Mouse (Mus musculus) left cerebral cortex, postnatal 36 days (tissue): Measurements from ENCODE around the gene Ptprg. TPM values are rescaled to one million over a fixed set of nuclear protein-coding genes. Genes with fewer than 3 reads are reported as not detected.
"Not testable (repeated sequence)": the region's sequence is repeated elsewhere in the genome, so short reads cannot be mapped to it uniquely, and the experiment has no call there.

Experiments
- DNase-seq, 2 experiments: peaks; one replicate each; pipeline ENCODE4 v3.0.0; 2021 to 2022; ENCODE audit warnings: low spot score in 2 of 2, mixed read lengths in 1 of 2
- intact Hi-C: fragments of 180-260 bp; cut with DNase I; formaldehyde crosslinking; loops from one replicate; pipeline ENCODE4 v1.15.1; 2025
- total RNA-seq, 2 experiments: library from RNA; stranded (reverse); gene quantifications; 2 replicates each; pipeline ENCODE4 v1.2.3; 2021

Ptprg gene
- total RNA-seq, 2 experiments from 2014 or later: 95.1 to 108 TPM

DNA sequence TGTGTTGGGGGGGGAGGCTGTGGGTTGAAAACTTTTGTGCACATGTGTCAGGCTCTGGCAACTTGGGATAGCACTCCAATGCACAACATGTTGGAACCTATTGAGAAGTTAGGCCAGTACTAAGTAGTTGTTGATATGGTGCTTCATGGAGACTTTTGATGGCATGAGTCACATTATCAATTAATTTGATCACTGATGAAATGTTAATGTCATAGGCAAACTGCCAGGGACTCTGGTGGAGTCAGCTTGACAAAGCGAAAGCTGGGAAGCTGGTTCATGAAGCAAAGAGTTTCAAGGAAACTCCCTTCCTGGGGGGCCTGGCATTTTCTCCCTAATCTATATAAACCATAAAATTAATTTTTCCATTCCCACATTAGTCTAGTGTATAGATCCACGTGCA is 508.0 kb downstream of the Ptprg start:
- DNase-seq, intact Hi-C loops: not testable (repeated sequence)

DNA sequence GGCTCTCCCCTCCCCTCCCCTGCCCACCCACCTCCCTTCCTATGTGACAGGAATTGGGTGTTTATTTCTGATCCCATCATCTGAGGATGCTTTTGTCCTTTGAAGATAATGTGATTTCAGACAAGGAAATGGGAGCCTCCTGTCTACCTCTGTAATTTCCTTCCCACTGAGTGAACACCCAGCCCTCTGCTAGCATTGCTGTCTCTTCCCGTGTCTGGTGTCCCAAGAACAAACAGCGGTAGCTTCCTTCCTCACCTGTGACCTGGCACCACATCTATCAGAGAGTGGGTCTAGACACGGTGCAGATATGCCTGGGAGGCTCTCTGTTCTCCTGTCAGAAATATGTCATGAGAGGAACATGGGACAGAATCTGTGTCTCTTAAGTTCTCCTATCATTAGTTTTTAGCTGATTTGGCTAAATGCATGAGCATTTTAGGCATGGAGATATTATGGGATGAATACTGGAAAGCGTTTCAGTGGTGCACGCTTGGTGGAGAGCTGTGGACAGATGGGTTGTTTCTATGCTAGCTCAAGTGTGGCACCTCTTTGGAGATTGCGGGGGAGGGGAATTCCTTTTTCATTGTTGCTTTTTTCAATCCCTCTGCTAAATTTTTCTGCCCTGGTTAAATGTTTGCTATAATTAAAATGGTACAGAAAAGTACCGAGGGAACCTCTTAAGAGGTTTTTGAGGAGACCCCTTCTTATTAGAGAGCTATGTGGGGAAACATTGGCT is 509.5 kb downstream of the Ptprg start:
- intact Hi-C loops: no loop called here
- no peak for DNase-seq

DNA sequence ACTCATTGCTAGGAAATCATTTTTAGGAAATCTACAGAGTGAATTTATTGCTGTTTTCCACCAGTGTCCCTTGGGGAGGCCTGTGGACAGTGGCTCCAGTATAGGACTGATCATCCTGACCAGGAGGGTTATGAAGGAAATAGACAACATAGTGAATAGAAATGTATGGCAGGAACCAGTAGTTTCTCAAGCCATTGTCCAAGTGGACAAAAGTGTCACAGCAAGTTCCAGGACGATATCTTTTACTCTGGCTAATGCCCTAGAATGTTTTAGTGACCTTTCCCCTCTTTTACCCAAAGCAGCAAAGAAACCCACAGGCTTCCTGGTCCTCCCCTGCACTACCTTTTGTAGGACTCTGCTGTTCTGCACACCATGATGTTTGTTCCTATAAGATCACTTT is 511.7 kb downstream of the Ptprg start:
- intact Hi-C loops: no loop called here
- DNase-seq: no peak

DNA sequence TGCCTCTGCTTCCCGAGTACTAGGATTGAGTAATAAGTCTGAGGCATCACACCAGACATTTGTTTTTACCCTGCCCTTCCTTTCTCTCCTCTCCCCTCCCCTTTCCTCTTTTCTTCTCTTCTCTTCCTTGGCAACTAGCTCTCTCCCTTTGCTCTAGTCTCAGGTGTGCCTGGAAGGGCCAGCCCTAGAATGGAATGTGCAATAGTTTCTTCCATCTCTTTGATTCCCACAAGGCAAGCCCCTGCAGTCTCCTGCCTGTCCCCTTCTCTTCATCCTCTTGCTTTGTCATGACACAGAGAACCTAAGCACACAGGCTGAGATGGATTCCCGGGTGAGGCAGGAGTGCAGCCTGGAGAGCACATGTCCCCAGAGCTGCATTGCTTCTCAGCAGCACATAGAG is 512.4 kb downstream of the Ptprg start:
- intact Hi-C loops: no loop called here
- no peak for DNase-seq

DNA sequence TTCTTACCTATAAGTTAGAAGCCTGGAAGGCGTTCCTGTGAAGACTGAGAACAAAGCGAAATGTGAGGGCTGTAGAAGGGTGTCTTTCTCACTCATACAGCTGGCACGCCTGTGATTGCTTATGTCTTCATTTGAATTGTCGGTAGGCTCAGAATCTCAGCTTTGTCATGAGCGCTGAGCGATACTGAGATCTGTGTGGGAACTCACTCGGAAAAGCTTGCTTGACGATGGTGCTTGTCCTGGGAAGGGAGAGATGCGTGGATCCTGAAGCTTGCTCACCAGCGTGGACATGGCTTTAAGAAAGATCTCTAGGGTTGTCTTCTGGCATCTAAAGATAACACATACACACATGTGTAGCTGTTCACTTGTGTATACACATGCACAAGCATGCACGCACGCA is 516.4 kb downstream of the Ptprg start:
- no peak for DNase-seq
- intact Hi-C loops: no loop called here

DNA sequence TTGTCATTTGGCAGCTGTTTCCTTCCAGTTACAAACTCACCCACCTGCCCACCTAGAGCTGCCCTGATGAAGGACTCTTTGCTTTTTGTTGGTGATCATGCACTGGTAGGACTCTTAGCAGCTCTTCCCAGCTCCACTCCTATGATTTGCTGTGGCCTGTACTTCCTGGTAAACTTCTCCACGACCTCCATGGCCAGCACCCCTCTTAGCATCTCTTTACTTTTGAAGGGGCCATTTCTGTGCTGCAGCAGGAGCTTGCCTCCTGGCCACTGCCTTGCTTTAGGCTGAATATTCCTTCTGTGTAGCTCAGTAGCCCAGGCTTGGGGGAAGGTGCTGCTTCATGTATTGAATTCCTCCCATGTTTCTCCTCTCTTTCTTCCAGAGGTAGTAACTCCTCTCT is 517.0 kb downstream of the Ptprg start:
- intact Hi-C loops: no loop called here
- DNase-seq: no peak

DNA sequence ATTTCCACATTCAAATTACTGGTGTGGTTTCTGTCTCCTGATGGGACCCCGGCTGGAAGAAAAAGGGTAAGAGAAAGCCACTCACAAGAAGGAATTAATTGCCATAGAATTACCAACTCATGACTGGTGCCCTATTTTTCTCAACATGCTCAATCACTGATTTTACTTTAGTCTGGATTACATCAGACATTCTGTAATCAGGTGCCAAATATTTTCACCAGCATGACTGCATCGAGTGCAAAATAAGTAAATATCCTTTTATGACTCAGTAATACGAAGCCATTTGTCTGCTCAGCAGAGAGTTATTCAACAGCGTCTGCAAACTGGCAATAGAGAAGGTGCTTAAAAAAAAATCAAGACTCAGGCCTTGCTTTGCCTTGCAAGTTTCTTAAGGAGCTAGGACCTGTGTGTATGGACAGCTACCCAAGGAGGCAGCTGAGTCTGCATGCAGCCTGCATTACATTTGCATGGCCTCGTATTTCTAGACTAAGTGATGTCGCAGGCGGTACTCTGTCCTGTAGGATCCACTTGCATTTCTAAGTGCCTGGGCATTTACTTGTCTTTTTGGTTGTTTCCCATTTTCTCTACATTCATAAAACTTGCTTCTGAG is 517.6 kb downstream of the Ptprg start:
- no peak for DNase-seq
- intact Hi-C loops: no loop called here

DNA sequence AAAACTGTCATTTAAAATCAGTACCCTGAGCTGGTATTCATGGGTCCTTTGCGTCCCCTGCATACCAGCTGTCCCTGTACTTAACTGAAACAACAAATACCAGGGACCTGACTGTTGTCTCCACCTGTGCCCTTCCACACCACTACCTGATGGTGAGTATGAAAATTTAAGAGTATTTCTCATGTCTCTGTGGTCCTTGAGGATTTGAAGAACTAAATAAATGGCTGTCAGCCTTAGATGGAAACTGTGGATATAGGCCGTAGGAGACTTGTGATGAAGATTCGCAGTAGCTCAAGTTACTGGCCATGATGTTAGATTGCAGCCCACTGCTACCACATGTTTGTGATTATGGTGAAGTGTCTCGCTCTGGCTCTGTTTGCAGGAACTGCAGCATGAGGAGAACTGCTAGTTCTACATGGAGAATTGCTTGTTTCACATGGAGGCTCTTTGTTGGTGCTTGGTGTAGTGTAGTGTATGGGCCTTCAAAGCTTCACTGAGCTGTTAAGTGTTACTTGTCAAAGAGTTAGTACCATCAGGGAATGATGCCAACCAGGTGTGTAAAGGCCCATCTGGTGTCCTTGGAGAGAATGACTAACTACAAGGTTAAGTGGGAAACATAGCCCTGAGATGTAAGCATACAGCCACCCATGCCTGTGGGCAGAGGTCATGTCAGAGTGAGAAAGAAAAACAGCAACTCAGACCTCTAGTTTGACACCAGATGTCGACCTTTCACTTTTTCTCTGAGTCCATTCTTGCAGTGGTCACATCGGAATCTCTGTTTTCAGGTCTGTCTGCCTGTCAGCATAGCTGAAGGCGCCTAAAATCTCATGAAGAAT is 518.9 kb downstream of the Ptprg start:
- DNase-seq: no peak
- intact Hi-C loops: no loop called here

DNA sequence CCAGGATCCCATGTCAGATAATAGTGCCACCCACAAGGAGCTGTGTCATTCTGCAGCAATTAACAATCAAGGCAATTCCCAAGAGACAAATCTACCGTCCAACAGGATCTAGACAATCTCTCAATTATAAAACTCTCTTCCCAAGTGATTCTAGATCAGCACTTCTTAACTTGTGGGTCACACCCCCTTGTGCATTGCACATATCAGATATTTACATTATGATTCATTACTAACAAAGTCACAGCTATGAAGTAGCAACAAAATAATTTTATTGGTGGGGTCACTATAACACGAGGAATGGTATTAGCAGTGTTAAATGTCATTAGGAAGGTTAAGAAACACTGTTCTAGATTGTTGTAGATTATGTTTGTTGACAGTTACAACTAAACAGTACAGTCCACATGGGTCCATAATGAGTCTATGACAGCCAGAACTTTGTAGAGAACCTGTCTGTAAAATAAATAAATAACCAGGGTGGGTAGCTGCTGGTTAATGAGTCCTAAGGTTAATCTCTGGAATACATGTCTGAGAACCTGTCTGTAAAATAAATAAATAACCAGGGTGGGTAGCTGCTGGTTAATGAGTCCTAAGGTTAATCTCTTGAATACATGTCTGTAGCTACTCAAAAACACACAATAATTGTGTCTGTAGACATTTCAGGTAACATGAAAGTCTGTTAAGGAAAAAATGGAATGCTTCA is 520.2 kb downstream of the Ptprg start:
- no peak for DNase-seq
- intact Hi-C loops: no loop called here

DNA sequence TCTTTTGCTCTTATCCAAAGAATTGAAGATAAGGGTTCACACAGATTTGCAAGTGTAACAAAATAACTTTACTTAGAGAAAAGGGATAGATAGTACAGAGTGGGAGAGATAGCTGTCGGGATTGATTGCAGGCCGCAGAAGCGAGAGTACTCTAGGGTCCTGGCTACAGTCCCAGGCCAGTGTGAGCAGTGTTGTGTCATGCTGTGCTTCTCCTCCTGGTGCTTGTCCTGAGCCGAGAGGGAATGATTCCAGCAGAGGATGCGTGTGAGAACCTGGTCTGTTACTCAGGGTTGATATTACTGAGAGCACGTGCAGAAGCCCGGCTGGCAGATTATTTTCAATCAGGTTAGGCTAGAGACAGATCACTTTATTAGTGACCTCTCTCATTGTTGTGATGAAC is 523.9 kb downstream of the Ptprg start:
- intact Hi-C loops: no loop called here
- DNase-seq: no peak

DNA sequence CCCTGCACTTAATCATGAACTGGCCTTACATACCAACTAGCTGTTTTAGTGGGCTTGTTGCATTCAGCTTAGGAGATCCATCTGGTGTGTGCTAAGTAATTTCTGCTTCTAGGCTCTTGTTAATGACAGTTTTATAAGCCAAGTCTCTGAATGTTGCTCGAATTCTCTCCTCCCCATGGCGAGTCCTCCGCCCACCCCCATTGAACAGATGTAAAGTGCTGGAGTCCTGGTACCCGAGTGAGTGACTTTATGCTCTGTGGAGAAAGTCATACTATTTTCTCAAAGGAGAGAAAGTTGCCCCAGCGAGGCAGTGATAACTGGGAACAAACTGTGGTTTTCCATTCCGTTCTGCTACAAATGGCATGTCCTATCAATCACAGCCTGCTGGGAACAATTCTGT is 525.9 kb downstream of the Ptprg start:
- intact Hi-C loops: no loop called here
- DNase-seq: no peak

DNA sequence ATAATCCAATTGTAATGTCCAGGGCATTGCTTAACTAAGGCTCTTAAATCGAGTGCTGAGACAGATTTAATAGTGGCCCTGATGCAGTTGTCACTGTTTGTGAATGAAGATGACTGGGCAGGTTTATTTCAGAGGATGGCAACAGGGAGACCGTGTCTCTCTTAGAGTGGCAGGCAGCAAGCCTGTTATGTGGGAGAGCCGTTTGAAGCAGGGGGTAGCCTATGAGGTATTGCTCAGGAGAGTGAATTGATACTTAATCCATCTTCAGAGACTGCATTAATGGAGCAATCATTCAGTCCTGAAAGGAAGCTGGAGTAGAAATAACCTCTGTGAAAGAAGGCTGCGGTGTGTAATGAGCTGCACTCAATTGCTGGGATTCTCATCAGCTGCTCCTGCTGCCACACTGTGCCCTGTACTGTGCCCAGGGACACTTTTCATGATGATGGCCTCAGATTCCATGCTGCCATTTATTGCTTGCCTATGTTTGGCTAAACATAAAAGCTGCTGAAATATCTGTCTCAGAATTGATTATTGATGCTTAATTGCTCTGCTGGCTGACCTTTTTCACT is 526.6 kb downstream of the Ptprg start:
- intact Hi-C loops: no loop called here
- DNase-seq: no peak

DNA sequence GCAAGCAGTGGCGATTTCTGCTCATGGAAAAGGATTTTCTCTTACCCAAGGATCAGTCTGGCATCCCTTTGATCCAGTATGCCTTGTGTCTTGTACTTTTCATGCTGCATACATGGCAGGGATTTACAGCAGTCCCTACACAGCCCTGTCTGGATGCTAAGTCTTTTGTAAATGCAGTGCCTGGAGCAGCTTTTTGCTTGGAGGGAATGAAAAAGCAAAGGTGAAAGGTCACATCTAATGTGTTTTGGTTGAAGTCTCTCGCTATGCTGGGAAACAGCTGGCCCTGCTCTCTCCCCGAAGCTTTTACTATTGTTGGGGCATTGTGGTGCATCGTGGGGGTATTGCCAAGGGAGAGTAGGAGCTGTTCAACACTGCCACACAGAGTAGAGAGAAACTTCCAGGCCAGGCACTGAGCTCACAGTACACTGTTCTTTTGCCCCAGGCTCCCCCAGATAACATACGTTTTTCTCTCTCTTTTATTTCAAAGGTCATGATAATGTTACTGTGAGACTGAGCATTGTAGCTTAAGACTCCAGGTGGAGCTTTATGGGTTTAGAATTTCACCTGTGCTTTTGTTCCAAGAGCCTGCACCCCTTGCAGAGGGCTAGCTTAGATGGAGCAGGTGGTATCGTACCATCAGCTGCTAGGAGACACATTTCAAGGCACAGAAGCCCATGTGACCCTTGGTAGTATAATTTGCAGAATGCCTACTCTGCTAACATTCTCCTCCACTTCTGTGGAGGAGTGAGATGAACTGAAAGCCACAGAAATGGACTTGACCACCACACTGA is 529.0 kb downstream of the Ptprg start:
- DNase-seq: no peak
- intact Hi-C loops: no loop called here

DNA sequence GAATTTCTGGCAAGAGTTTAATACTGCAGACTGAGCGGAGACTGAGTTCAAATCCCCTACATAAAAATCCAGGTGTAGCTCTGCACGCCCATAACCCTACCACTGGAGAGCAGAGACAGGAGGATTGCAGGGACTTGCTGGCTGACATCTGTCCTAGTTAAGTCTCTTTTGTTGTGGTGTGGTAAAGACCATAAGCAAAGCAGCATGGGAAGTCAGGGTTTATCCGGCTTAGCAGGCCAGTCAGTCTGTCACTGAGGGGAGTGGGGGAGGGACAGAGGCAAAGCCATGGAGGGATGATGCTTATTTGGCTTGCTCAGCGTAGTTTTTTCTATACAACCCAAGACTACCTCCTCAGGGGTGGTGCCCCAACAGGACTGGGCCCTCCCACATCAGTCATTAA is 530.7 kb downstream of the Ptprg start:
- DNase-seq: no peak
- intact Hi-C loops: no loop called here

DNA sequence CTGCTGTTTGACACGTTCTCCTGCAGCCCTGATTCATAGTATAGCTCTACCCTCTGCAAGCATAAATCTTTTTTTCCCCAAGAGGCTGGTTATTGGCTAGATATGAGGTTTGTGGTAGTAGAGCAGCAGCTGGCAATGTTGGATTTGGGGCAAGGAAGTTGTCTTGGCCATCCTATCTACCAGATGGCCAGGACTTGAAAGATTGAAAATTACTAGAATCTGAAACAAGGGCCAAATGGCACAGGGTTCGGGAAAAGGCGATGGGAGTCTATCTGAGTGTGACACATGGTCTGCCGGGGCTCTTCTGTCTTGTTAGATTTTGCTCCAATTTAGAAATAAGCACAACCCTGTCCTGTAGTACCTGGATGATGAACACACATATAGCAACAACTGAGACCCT is 531.7 kb downstream of the Ptprg start:
- intact Hi-C loops: no loop called here
- DNase-seq: no peak

DNA sequence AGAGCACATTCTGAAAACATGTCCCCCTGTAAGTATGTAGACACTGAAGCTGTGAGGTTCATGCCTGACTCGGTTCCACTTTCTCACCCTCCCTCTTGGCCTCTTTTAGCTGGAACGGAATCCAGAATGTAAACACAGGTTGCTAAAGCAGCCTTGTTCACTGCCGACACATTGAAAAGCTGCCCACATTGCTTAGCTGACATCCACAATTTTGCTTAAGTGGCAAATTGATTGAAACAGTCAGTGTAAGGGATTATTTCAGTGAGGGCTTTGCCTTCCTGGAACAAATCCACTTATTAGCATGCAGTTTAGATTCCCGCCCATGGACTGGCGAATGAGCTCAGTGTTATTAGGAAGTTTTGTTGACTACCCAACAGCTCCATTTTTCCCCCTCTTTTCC is 532.8 kb downstream of the Ptprg start:
- intact Hi-C loops: no loop called here
- no peak for DNase-seq

DNA sequence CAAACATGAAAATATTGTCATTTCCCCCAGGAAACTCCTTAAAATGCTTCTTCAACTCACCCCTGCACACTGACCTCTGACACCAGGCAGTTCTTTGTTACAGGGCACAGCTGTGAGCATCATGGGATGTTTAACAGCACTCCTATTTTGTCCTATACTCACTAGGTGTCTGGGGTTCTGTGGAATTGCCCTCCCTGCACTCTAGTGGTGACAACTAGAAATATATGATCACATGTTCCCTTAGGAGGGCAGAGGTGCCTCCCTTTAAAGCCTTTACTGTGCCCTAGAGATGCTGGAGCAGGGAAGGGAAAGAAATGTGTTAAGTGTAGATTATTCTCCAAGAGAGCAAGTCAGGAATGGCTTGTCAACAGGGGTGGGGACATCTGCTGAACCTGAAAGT is 536.6 kb downstream of the Ptprg start:
- no peak for DNase-seq
- intact Hi-C loops: no loop called here

DNA sequence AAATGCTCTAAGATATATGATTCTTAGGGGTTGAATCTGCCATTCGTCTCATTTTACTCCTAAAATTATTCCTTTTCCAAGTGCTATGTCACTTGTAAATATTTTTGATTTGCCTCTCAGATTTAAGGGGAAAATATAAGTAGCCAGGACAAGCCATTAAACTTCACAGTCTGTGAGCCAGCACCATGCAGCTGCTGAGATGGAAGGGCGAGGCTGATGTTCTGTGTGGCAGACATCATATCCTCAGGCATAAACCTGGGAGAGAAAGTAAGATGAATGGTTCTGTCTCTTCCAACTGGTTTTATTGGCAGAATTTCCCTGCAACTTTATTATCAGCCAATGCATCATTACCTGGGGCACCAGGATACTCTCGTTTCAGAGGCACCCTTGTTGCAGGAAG is 538.4 kb downstream of the Ptprg start:
- intact Hi-C loops: no loop called here
- no peak for DNase-seq
